ENCODE assay signal across 30 mouse cellular contexts in genomic region chr10:61195216-61195615, GRCm38 (mm10). TPM values are rescaled to one million over a fixed set of nuclear protein-coding genes. Genes with fewer than 3 reads are reported as not detected.
DNase-seq lines count a peak whose midpoint lies in the region; ATAC-seq and TF ChIP-seq lines count a peak whose summit lies in the region.
"Had no signal": no experiment of that assay in that cellular context is flagged by ENCODE, and none has a peak within 500 bp of the region (broad histone marks: within the 10 kb centered on the region; RNA-seq: fewer than 3 reads in every experiment).

No protein-coding gene starts in this region.

- H3K9me3 ChIP-seq in heart, embryonic 16.5 days (replicated peaks; ENCODE audit: control insufficient read depth, low read length), result no peaks in the 10 kb centered on the region
- H3K9me3 ChIP-seq in heart, embryonic 10.5 days, result no peaks in the 10 kb centered on the region
- H3K9me3 ChIP-seq in liver, embryonic 12.5 days (replicated peaks), result no peaks in the 10 kb centered on the region
- no peaks in the 10 kb centered on the region for H3K9me3 ChIP-seq in stomach, postnatal 0 days (ENCODE audit: control insufficient read depth, low read length)
- H3K9me3 ChIP-seq: forebrain, embryonic 10.5 days; forebrain, embryonic 13.5 days; heart, embryonic 15.5 days; hindbrain, embryonic 10.5 days; hindbrain, embryonic 13.5 days had no signal

- H3K36me3 ChIP-seq in heart, embryonic 16.5 days (ENCODE audit: control insufficient read depth, insufficient read depth), result no peaks in the 10 kb centered on the region
- H3K36me3 ChIP-seq in heart, embryonic 10.5 days, result no peaks in the 10 kb centered on the region
- H3K36me3 ChIP-seq in liver, adult 2 months (ENCODE audit: control insufficient read depth, insufficient read depth, low read length), result no peaks in the 10 kb centered on the region
- no peaks in the 10 kb centered on the region for H3K36me3 ChIP-seq in liver, embryonic 12.5 days
- no peaks in the 10 kb centered on the region for H3K36me3 ChIP-seq in stomach, postnatal 0 days (ENCODE audit: control insufficient read depth, insufficient read depth, low read length)
- H3K36me3 ChIP-seq: forebrain, embryonic 10.5 days; heart, embryonic 15.5 days; hindbrain, embryonic 10.5 days; hindbrain, embryonic 13.5 days had no signal

- TF ChIP-seq POLR2A in liver, adult 2 months (IDR thresholded peaks at IDR 0.05; ENCODE audit: extremely low read depth, insufficient read depth, low read length), result no peak
- TF ChIP-seq POLR2A in lung, adult 2 months (IDR thresholded peaks at IDR 0.05; ENCODE audit: borderline replicate concordance, extremely low read depth, low read depth, low read length), result no peak

- H3K4me3 ChIP-seq in heart, embryonic 16.5 days (ENCODE audit: low read length), result no peak overlapping the region
- H3K4me3 ChIP-seq in heart, embryonic 10.5 days, result no peak overlapping the region
- H3K4me3 ChIP-seq in liver, adult 2 months (ENCODE audit: insufficient read depth, low read depth, low read length), result no peak overlapping the region
- no peak overlapping the region for H3K4me3 ChIP-seq in liver, embryonic 12.5 days
- no peak overlapping the region for H3K4me3 ChIP-seq in lung, adult 2 months (replicated peaks; ENCODE audit: extremely low read depth, low read depth, low read length)
- H3K4me3 ChIP-seq in stomach, postnatal 0 days (ENCODE audit: low read depth, low read length), result no peak overlapping the region
- H3K4me3 ChIP-seq: forebrain, embryonic 10.5 days; forebrain, embryonic 13.5 days; heart, embryonic 15.5 days; hindbrain, embryonic 10.5 days; hindbrain, embryonic 13.5 days had no signal

- no peak overlapping the region for H3K9ac ChIP-seq in heart, embryonic 16.5 days (ENCODE audit: low read length)
- no peak overlapping the region for H3K9ac ChIP-seq in liver, adult 2 months (ENCODE audit: low read depth, low read length)
- no peak overlapping the region for H3K9ac ChIP-seq in liver, embryonic 12.5 days
- H3K9ac ChIP-seq in stomach, postnatal 0 days (ENCODE audit: low read length), result no peak overlapping the region
- H3K9ac ChIP-seq: forebrain, embryonic 13.5 days; heart, embryonic 15.5 days; hindbrain, embryonic 13.5 days had no signal

- no peak for TF ChIP-seq EP300 in stomach, postnatal 0 days (optimal IDR thresholded peaks at IDR 0.05)

- H3K27me3 ChIP-seq in heart, embryonic 16.5 days (ENCODE audit: control insufficient read depth, insufficient read depth, low read length), result no peaks in the 10 kb centered on the region
- peaks cover 15% of the 10 kb centered on the region for H3K27me3 ChIP-seq in heart, embryonic 10.5 days (ENCODE audit: insufficient read depth, poor library complexity, severe bottlenecking)
- H3K27me3 ChIP-seq in liver, adult 2 months (ENCODE audit: control insufficient read depth, insufficient read depth, low read length), result no peaks in the 10 kb centered on the region
- 0 out of 2 replicates have a peak, but pooled peaks cover 5% of the 10 kb centered on the region for H3K27me3 ChIP-seq in liver, embryonic 12.5 days (replicated peaks)
- no peaks in the 10 kb centered on the region for H3K27me3 ChIP-seq in stomach, postnatal 0 days (ENCODE audit: control insufficient read depth, insufficient read depth, low read length)
- H3K27me3 ChIP-seq: forebrain, embryonic 13.5 days; heart, embryonic 15.5 days; hindbrain, embryonic 13.5 days had no signal

- TF ChIP-seq CTCF in liver, adult 2 months (IDR thresholded peaks at IDR 0.05; ENCODE audit: low read depth, low read length), result no peak
- no peak for TF ChIP-seq CTCF in lung, adult 2 months (IDR thresholded peaks at IDR 0.05; ENCODE audit: insufficient read depth, low read length)
- no peak for TF ChIP-seq CTCF in stomach, postnatal 0 days (IDR thresholded peaks at IDR 0.05; ENCODE audit: low read depth)

- H3K27ac ChIP-seq in heart, embryonic 16.5 days (ENCODE audit: low read length), result no peak overlapping the region
- no peak overlapping the region for H3K27ac ChIP-seq in heart, embryonic 10.5 days
- no peak overlapping the region for H3K27ac ChIP-seq in liver, adult 2 months (replicated peaks; ENCODE audit: insufficient read depth, low read depth, low read length)
- H3K27ac ChIP-seq in liver, embryonic 12.5 days, result no peak overlapping the region
- peak overlapping the region; percentile 59 for H3K27ac ChIP-seq in stomach, postnatal 0 days (replicated peaks)
- H3K27ac ChIP-seq: forebrain, embryonic 10.5 days; forebrain, embryonic 13.5 days; heart, embryonic 15.5 days; hindbrain, embryonic 10.5 days; hindbrain, embryonic 13.5 days had no signal

- ATAC-seq in heart, embryonic 16.5 days (replicated peaks; ENCODE audit: extremely low read depth, insufficient read depth, low FRiP score), result peak; percentile 38; the same call in 1 of the 2 replicates
- ATAC-seq in liver, embryonic 12.5 days, result no peak
- ATAC-seq in stomach, postnatal 0 days (ENCODE audit: low FRiP score, low TSS enrichment), result no peak
- ATAC-seq: CD4-positive, CD25-positive, alpha-beta regulatory T cell, adult 4 months; forebrain, embryonic 13.5 days; forebrain, embryonic 16.5 days; hindbrain, embryonic 16.5 days had no signal

- DNase-seq in heart, embryonic 10.5 days (ENCODE audit: low spot score), result no peak
- peak; percentile 10 for DNase-seq in liver, adult 2 months (ENCODE audit: extremely low read depth, low read depth, low spot score)
- peak; percentile 39 for DNase-seq in lung, postnatal 10 days
- DNase-seq in lung, adult 2 months, result no peak
- DNase-seq in stomach, postnatal 0 days (ENCODE audit: low spot score), result no peak
- DNase-seq in spleen, adult 12 weeks (ENCODE audit: low spot score), result no peak
- DNase-seq: adrenal gland, adult 2 months; adrenal gland, postnatal 14 days; cerebellum, adult 11 months; cerebellum, adult 2 months; cerebellum, adult 9-11 months; cerebellum, postnatal 36 days; gastrocnemius, postnatal 10 days had no signal

- no peak overlapping the region for H3K4me2 ChIP-seq in heart, embryonic 16.5 days (ENCODE audit: low read depth, low read length)
- no peak overlapping the region for H3K4me2 ChIP-seq in liver, embryonic 12.5 days
- H3K4me2 ChIP-seq in stomach, postnatal 0 days (replicated peaks; ENCODE audit: low read depth), result no peak overlapping the region
- H3K4me2 ChIP-seq: forebrain, embryonic 13.5 days; heart, embryonic 15.5 days; hindbrain, embryonic 13.5 days had no signal

- no peaks in the 10 kb centered on the region; the same call in 1 of the 2 replicates for H3K4me1 ChIP-seq in heart, embryonic 16.5 days (ENCODE audit: control insufficient read depth, insufficient read depth, low read length)
- peaks cover 7% of the 10 kb centered on the region; the same call in 1 of the 2 replicates for H3K4me1 ChIP-seq in heart, embryonic 10.5 days
- peaks cover 2% of the 10 kb centered on the region for H3K4me1 ChIP-seq in liver, adult 2 months (ENCODE audit: control insufficient read depth, insufficient read depth, low read length)
- no peaks in the 10 kb centered on the region for H3K4me1 ChIP-seq in liver, embryonic 12.5 days
- H3K4me1 ChIP-seq in lung, adult 2 months (ENCODE audit: control insufficient read depth, insufficient read depth, low read length), result no peaks in the 10 kb centered on the region
- no peaks in the 10 kb centered on the region for H3K4me1 ChIP-seq in stomach, postnatal 0 days (replicated peaks; ENCODE audit: control insufficient read depth, insufficient read depth)
- H3K4me1 ChIP-seq: forebrain, embryonic 13.5 days; hindbrain, embryonic 13.5 days had no signal

- H3K79me2 ChIP-seq in liver, adult 2 months (ENCODE audit: control insufficient read depth, insufficient read depth, low read length), result no peaks in the 10 kb centered on the region

- WGBS in heart, embryonic 16.5 days, result 58% methylated on average over 8 of the region's 8 CpGs
- WGBS in heart, embryonic 10.5 days, result 86% methylated on average over 8 of the region's 8 CpGs
- 74% methylated on average over 8 of the region's 8 CpGs for WGBS in liver, adult 2 months
- 67% methylated on average over 8 of the region's 8 CpGs for WGBS in liver, embryonic 12.5 days (ENCODE audit: insufficient replicate concordance)
- WGBS in lung, adult 2 months, result 43% methylated on average over 8 of the region's 8 CpGs
- 48% methylated on average over 8 of the region's 8 CpGs for WGBS in stomach, postnatal 0 days

RNA-seq across cellular contexts. Expression of gene Tbata, which starts 23.5 kb away (rescaled TPM):
- 34.0 and 89.2 TPM in 2 replicates for polyA plus RNA-seq in heart, embryonic 16.5 days (2015; fragmentation: Nextera tagmentation; extraction: Ambion mirVana)
- polyA plus RNA-seq in heart, embryonic 10.5 days (2016; fragmentation: Nextera tagmentation; extraction: Ambion mirVana), result not detected in 2 replicates
- total RNA-seq in liver, adult 2 months (2014; rRNA removed), result not detected in 2 replicates
- polyA plus RNA-seq in liver, adult 2 months (2012; rRNA removed), result not detected in 2 replicates
- polyA plus RNA-seq in liver, embryonic 12.5 days (2016; fragmentation: Nextera tagmentation; extraction: Ambion mirVana), result not detected in 2 replicates
- polyA plus RNA-seq in lung, adult 2 months (2012; rRNA removed), result 3.8 and 4.1 TPM in 2 replicates
- 0.29 and 0.30 TPM in 2 replicates for polyA plus RNA-seq in stomach, postnatal 0 days (2015; fragmentation: Nextera tagmentation; extraction: Ambion mirVana)
- total RNA-seq: adrenal gland, adult 2 months; adrenal gland, postnatal 14 days; gastrocnemius, adult 18-20 months; gastrocnemius, postnatal 10 days; granulocyte monocyte progenitor cell, adult 5-6 weeks; heart, adult 8-10 months; heart, postnatal 36 days; MEL had no signal
- polyA plus RNA-seq: adrenal gland, adult 2 months; C2C12; CD4-positive, CD25-positive, alpha-beta regulatory T cell, adult 4 months; embryonic facial prominence, embryonic 11.5 days; forebrain, embryonic 10.5 days; hindbrain, embryonic 13.5 days had no signal

RNA-seq across cellular contexts. Expression of gene Sgpl1, which starts 47.7 kb away (rescaled TPM):
- 35.5 and 41.1 TPM in 2 replicates for polyA plus RNA-seq in heart, embryonic 16.5 days (2015; fragmentation: Nextera tagmentation; extraction: Ambion mirVana)
- polyA plus RNA-seq in heart, embryonic 10.5 days (2016; fragmentation: Nextera tagmentation; extraction: Ambion mirVana), result 34.6 and 41.7 TPM in 2 replicates
- 43.7 and 57.2 TPM in 2 replicates for total RNA-seq in liver, adult 2 months (2014; rRNA removed)
- 36.3 and 39.9 TPM in 2 replicates for polyA plus RNA-seq in liver, adult 2 months (2012; rRNA removed)
- 18.5 and 18.6 TPM in 2 replicates for polyA plus RNA-seq in liver, embryonic 12.5 days (2016; fragmentation: Nextera tagmentation; extraction: Ambion mirVana)
- 19.0 and 29.2 TPM in 2 replicates for polyA plus RNA-seq in lung, adult 2 months (2012; rRNA removed)
- 25.0 and 26.6 TPM in 2 replicates for polyA plus RNA-seq in stomach, postnatal 0 days (2015; fragmentation: Nextera tagmentation; extraction: Ambion mirVana)

Comparison
In these comparisons a context has a peak if more than half of its experiments do, and no peak if none do; other contexts are left out.
1. DNase-seq: peak in liver, adult 2 months (single experiment) and lung, postnatal 10 days (single experiment); none in heart, embryonic 10.5 days (single experiment), lung, adult 2 months (single experiment), stomach, postnatal 0 days (single experiment) and spleen, adult 12 weeks (single experiment).